Comparison of ENCODE assay signal across 8 mouse cellular contexts in the genomic region with DNA sequence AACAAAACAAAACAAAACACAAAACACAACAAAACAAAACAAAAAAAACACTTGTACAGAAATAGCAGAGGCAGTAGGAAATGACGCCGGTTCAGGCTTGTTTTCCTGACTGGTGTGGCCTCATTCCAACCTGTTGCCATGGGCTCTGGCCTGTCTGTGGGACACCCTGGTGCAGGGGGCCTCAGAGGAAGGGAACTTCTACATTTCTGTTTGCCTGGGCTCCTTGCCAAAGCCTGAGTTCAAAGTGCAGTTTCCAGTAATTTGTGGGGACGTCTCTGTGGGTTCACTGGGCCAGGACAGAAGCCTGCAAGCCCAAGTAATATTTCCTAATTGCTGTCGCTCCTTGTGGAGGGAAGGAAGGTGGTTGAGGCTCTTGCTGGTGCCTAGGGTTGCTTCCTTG. TPM values are rescaled to one million over a fixed set of nuclear protein-coding genes. Genes with fewer than 3 reads are reported as not detected.
DNase-seq lines count a peak whose midpoint lies in the region; ATAC-seq and TF ChIP-seq lines count a peak whose summit lies in the region.

No protein-coding gene starts in this region.

- peaks cover 29% of the 10 kb centered on the region for H3K4me1 ChIP-seq in kidney, adult 2 months (ENCODE audit: control insufficient read depth, insufficient read depth, low read length)
- peaks cover 21% of the 10 kb centered on the region; the same call in 1 of the 2 replicates for H3K4me1 ChIP-seq in lung, embryonic 14.5 days (ENCODE audit: insufficient read depth)
- peaks cover 10% of the 10 kb centered on the region for H3K4me1 ChIP-seq in stomach, postnatal 0 days (replicated peaks; ENCODE audit: control insufficient read depth, insufficient read depth)

- WGBS in kidney, adult 2 months, result 8% methylated on average over 4 of the region's 4 CpGs
- 13% methylated on average over 4 of the region's 4 CpGs for WGBS in lung, embryonic 14.5 days
- 17% methylated on average over 4 of the region's 4 CpGs for WGBS in stomach, postnatal 0 days

- H3K4me2 ChIP-seq in lung, embryonic 14.5 days, result no peak overlapping the region
- no peak overlapping the region for H3K4me2 ChIP-seq in stomach, postnatal 0 days (replicated peaks; ENCODE audit: low read depth)

- H3K9me3 ChIP-seq in lung, embryonic 14.5 days (ENCODE audit: low read depth, low read length), result no peaks in the 10 kb centered on the region
- no peaks in the 10 kb centered on the region for H3K9me3 ChIP-seq in stomach, postnatal 0 days (ENCODE audit: control insufficient read depth, low read length)

- H3K36me3 ChIP-seq in kidney, adult 2 months (ENCODE audit: control insufficient read depth, insufficient read depth, low read length), result no peaks in the 10 kb centered on the region
- H3K36me3 ChIP-seq in lung, embryonic 14.5 days (ENCODE audit: insufficient read depth), result no peaks in the 10 kb centered on the region
- no peaks in the 10 kb centered on the region for H3K36me3 ChIP-seq in stomach, postnatal 0 days (ENCODE audit: control insufficient read depth, insufficient read depth, low read length)

- H3K27me3 ChIP-seq in kidney, adult 2 months (replicated peaks; ENCODE audit: control insufficient read depth, insufficient read depth, low read length), result no peaks in the 10 kb centered on the region
- H3K27me3 ChIP-seq in lung, embryonic 14.5 days (ENCODE audit: insufficient read depth, low read length), result peaks cover 13% of the 10 kb centered on the region
- no peaks in the 10 kb centered on the region for H3K27me3 ChIP-seq in stomach, postnatal 0 days (ENCODE audit: control insufficient read depth, insufficient read depth, low read length)

- no peak overlapping the region for H3K4me3 ChIP-seq in layer of hippocampus, adult 2 months
- H3K4me3 ChIP-seq in kidney, adult 2 months (ENCODE audit: insufficient read depth, low read depth, low read length), result no peak overlapping the region
- H3K4me3 ChIP-seq in lung, embryonic 14.5 days (ENCODE audit: low read depth, low read length), result no peak overlapping the region
- no peak overlapping the region for H3K4me3 ChIP-seq in stomach, postnatal 0 days (ENCODE audit: low read depth, low read length)

- peak overlapping the region; percentile 40; the same call in 1 of the 2 replicates for H3K27ac ChIP-seq in layer of hippocampus, adult 2 months
- peak overlapping the region; percentile 27; the same call in 1 of the 2 replicates for H3K27ac ChIP-seq in kidney, adult 2 months (ENCODE audit: insufficient read depth, low read depth, low read length)
- H3K27ac ChIP-seq in lung, embryonic 14.5 days (ENCODE audit: low read depth), result peak overlapping the region; percentile 36; the same call in 1 of the 2 replicates
- H3K27ac ChIP-seq in stomach, postnatal 0 days (replicated peaks), result peak overlapping the region; percentile 72

- H3K9ac ChIP-seq in lung, embryonic 14.5 days, result no peak overlapping the region
- no peak overlapping the region for H3K9ac ChIP-seq in stomach, postnatal 0 days (ENCODE audit: low read length)

- peak; percentile 58; the same call in 1 of the 2 replicates for ATAC-seq in lung, embryonic 14.5 days (ENCODE audit: insufficient read depth)
- ATAC-seq in stomach, postnatal 0 days (ENCODE audit: low FRiP score, low TSS enrichment), result peak; percentile 68

- no peak for TF ChIP-seq POLR2A in kidney, adult 2 months (IDR thresholded peaks at IDR 0.05; ENCODE audit: low read depth, low read length)

- no peak for TF ChIP-seq CTCF in layer of hippocampus, adult 2 months (conservative IDR thresholded peaks at IDR 0.05)
- TF ChIP-seq CTCF in kidney, adult 2 months (conservative IDR thresholded peaks at IDR 0.05; ENCODE audit: insufficient read depth, insufficient read length, low read depth, low read length), result no peak
- no peak for TF ChIP-seq CTCF in lung, embryonic 14.5 days (IDR thresholded peaks at IDR 0.05; ENCODE audit: low read depth)
- no peak for TF ChIP-seq CTCF in stomach, postnatal 0 days (IDR thresholded peaks at IDR 0.05; ENCODE audit: low read depth)

- DNase-seq in layer of hippocampus, adult 2 months (ENCODE audit: low spot score in 2 of 2), result no peak
- no peak for DNase-seq in layer of hippocampus, adult 9-10 months (ENCODE audit: low spot score)
- peak; percentile 95 for DNase-seq in adipocyte (ENCODE audit: low spot score)
- peak; percentile 89 for DNase-seq in heart, adult 8-10 months (ENCODE audit: low spot score)
- DNase-seq in kidney, adult 2 months, result peak; percentile 97
- DNase-seq in lung, embryonic 14.5 days, result peak; percentile 88
- DNase-seq in stomach, postnatal 0 days (ENCODE audit: low spot score), result peak; percentile 92
- no peak for DNase-seq in cerebellum, postnatal 14 days

- no peak for TF ChIP-seq EP300 in stomach, postnatal 0 days (optimal IDR thresholded peaks at IDR 0.05)

RNA-seq across cellular contexts. Expression of gene Gm5148, which starts 4.9 kb away (rescaled TPM):
- total RNA-seq in layer of hippocampus, adult 2 months (2021), result 1 to 10 TPM; 5.1 to 5.9 TPM
- not detected for total RNA-seq in heart, adult 8-10 months (2022)
- 9.3 and 10.8 TPM in 2 replicates for polyA plus RNA-seq in kidney, adult 2 months (2012; rRNA removed)
- 6.6 and 6.7 TPM in 2 replicates for polyA plus RNA-seq in lung, embryonic 14.5 days (2014; fragmentation: Nextera tagmentation; extraction: Ambion mirVana)
- 4.9 and 5.7 TPM in 2 replicates for polyA plus RNA-seq in stomach, postnatal 0 days (2015; fragmentation: Nextera tagmentation; extraction: Ambion mirVana)

Comparison
In these comparisons a context has a peak if more than half of its experiments do, and no peak if none do; other contexts are left out.
1. DNase-seq: peak in adipocyte (single experiment), heart, adult 8-10 months (single experiment), kidney, adult 2 months (single experiment), lung, embryonic 14.5 days (single experiment) and stomach, postnatal 0 days (single experiment); none in layer of hippocampus, adult 2 months (0 of 2), layer of hippocampus, adult 9-10 months (single experiment) and cerebellum, postnatal 14 days (0 of 2).
2. Peak in every context shown above with its lines, with median percentiles within 50 percentile points of each other: H3K27ac ChIP-seq.